Mouse (Mus musculus) hindbrain, embryonic 14.5 days (tissue): ENCODE measurements at regions not wholly inside any gene's neighbourhood (a gene's known extent, or its start where the extent isn't known, plus 50 kb on each side); places are given as distances from the start of the nearest gene placed in this dataset.

Source experiments
- ATAC-seq: fragments of 200-750 bp; cut with Nextera tagmentation; 2 replicates; pipeline ENCODE4 v1.8.0; 2017; ENCODE audit warnings: moderate number of reproducible peaks, mild to moderate bottlenecking, moderate TSS enrichment, moderate library complexity; ENCODE audit not compliant: low FRiP score
- DNase-seq: peaks from one replicate; pipeline ENCODE4 v3.0.0-alpha.2; 2015; ENCODE audit warnings: low spot score
- H3K27ac ChIP-seq: fragments of 300-500 bp; sonication (generic); 2 replicates; pipeline ENCODE4 v1.5.1; 2014; ENCODE audit warnings: mild to moderate bottlenecking, moderate library complexity
- H3K27me3 ChIP-seq: fragments of 300-500 bp; sonication (generic); 2 replicates; pipeline ENCODE4 v1.6.1; 2014; ENCODE audit warnings: mild to moderate bottlenecking, low read length, mixed read lengths; ENCODE audit not compliant: control insufficient read depth, insufficient read depth
- H3K36me3 ChIP-seq: fragments of 300-500 bp; sonication (generic); replicated peaks from 2 replicates; pipeline ENCODE4 v1.6.1; 2014; ENCODE audit not compliant: control insufficient read depth, insufficient read depth
- H3K4me1 ChIP-seq: fragments of 300-500 bp; sonication (generic); replicated peaks from 2 replicates; pipeline ENCODE4 v1.6.1; 2014; ENCODE audit warnings: antibody characterized with exemption, low read length, mixed read lengths; ENCODE audit not compliant: control insufficient read depth, insufficient read depth
- H3K4me2 ChIP-seq: fragments of 300-500 bp; sonication (generic); replicated peaks from 2 replicates; pipeline ENCODE4 v1.6.1; 2014; ENCODE audit warnings: mild to moderate bottlenecking, moderate library complexity
- H3K4me3 ChIP-seq: fragments of 300-500 bp; sonication (generic); replicated peaks from 2 replicates; pipeline ENCODE4 v1.5.1; 2014; ENCODE audit warnings: mild to moderate bottlenecking, low read length
- H3K9ac ChIP-seq: fragments of 300-500 bp; sonication (generic); 2 replicates; pipeline ENCODE4 v1.6.1; 2014
- H3K9me3 ChIP-seq: fragments of 300-500 bp; sonication (generic); 2 replicates; pipeline ENCODE4 v1.6.1; 2016; ENCODE audit warnings: low read length; ENCODE audit not compliant: control insufficient read depth
- WGBS: fragments of 180-500 bp; shearing (Covaris S2); extraction: QIAGEN DNeasy Blood & Tissue Kit; methylation state at CpG from one replicate; pipeline ENCODE4 v1.1.7; 2014; 5-methylcytosine and 5-hydroxymethylcytosine counted together

- no peaks in the 10 kb centered on the region for H3K36me3 ChIP-seq
- no peaks in the 10 kb centered on the region for H3K9me3 ChIP-seq
- H3K4me1 ChIP-seq, result 0 out of 2 replicates have a peak, but pooled peaks cover 11% of the 10 kb centered on the region
- ATAC-seq (no peak), DNase-seq (no peak)
- WGBS, result 92% methylated on average over 3 of the region's 3 CpGs
- no peaks in the 10 kb centered on the region for H3K27me3 ChIP-seq
- H3K4me3 ChIP-seq, result no peak overlapping the region
- no peak overlapping the region for H3K27ac ChIP-seq
- no peak overlapping the region for H3K4me2 ChIP-seq
- no peak overlapping the region for H3K9ac ChIP-seq
These were observed 289.7 kb downstream of the Hlx start for GRCm38 (mm10) chr1:184442701-184443100.

GRCm38 (mm10) chr1:184441005-184441557 is 291.3 kb downstream of the Hlx start:
- Histone ChIP-seq H3K9ac (peak overlapping the region; percentile 28; the same call in 1 of the 2 replicates), H3K27me3 (no peaks in the 10 kb centered on the region), H3K27ac (peak overlapping the region; percentile 43; the same call in 1 of the 2 replicates), H3K36me3 (no peaks in the 10 kb centered on the region), H3K4me2 (peak overlapping the region; percentile 62), H3K4me1 (0 out of 2 replicates have a peak, but pooled peaks cover 11% of the 10 kb centered on the region), H3K4me3 (peak overlapping the region; percentile 31), H3K9me3 (no peaks in the 10 kb centered on the region)
- peak; percentile 52 for DNase-seq
- WGBS, result 18% methylated on average over 18 of the region's 18 CpGs
- peak; percentile 82; the same call in 1 of the 2 replicates for ATAC-seq

- 74% methylated on average over 3 of the region's 3 CpGs for WGBS
- Histone ChIP-seq H3K27ac (no peak overlapping the region), H3K4me1 (0 out of 2 replicates have a peak, but pooled peaks cover 11% of the 10 kb centered on the region), H3K36me3 (no peaks in the 10 kb centered on the region), H3K27me3 (no peaks in the 10 kb centered on the region), H3K4me2 (no peak overlapping the region), H3K9ac (no peak overlapping the region), H3K9me3 (no peaks in the 10 kb centered on the region), H3K4me3 (no peak overlapping the region)
- ATAC-seq, result no peak
- no peak for DNase-seq
These were observed 292.9 kb downstream of the Hlx start for GRCm38 (mm10) chr1:184439506-184439905.

GRCm38 (mm10) chr1:184436387-184436786 is 296.0 kb downstream of the Hlx start:
- Histone ChIP-seq H3K9me3 (no peaks in the 10 kb centered on the region), H3K27me3 (no peaks in the 10 kb centered on the region), H3K27ac (no peak overlapping the region), H3K4me2 (no peak overlapping the region), H3K4me1 (0 out of 2 replicates have a peak, but pooled peaks cover 5% of the 10 kb centered on the region), H3K4me3 (no peak overlapping the region), H3K36me3 (no peaks in the 10 kb centered on the region), H3K9ac (no peak overlapping the region)
- ATAC-seq (no peak), DNase-seq (no peak)
- 82% methylated on average over 3 of the region's 3 CpGs for WGBS

GRCm38 (mm10) chr1:184428612-184429011 is 303.8 kb downstream of the Hlx start:
- no peaks in the 10 kb centered on the region for H3K9me3 ChIP-seq
- no peaks in the 10 kb centered on the region for H3K4me1 ChIP-seq

GRCm38 (mm10) chr1:184428035-184428434 is 304.4 kb downstream of the Hlx start:
- 82% methylated on average over 3 of the region's 3 CpGs for WGBS
- no peak overlapping the region for H3K4me2 ChIP-seq

More at GRCm38 (mm10) chr1:184428612-184429011, 303.8 kb downstream of the Hlx start:
- no peak for DNase-seq
- H3K9ac ChIP-seq, result no peak overlapping the region
- no peak overlapping the region for H3K27ac ChIP-seq
- no peak overlapping the region for H3K4me2 ChIP-seq
- H3K4me3 ChIP-seq, result no peak overlapping the region
- ATAC-seq, result no peak
- H3K27me3 ChIP-seq, result no peaks in the 10 kb centered on the region
- no peaks in the 10 kb centered on the region for H3K36me3 ChIP-seq
- WGBS, result 36% methylated on average over 8 of the region's 8 CpGs

GRCm38 (mm10) chr1:184425694-184426093 is 306.7 kb downstream of the Hlx start:
- no peak overlapping the region for H3K27ac ChIP-seq
- H3K4me3 ChIP-seq, result no peak overlapping the region
- 96% methylated on average over 1 of the region's 1 CpGs for WGBS
- H3K4me1 ChIP-seq, result no peaks in the 10 kb centered on the region
- no peaks in the 10 kb centered on the region for H3K27me3 ChIP-seq
- no peak overlapping the region for H3K9ac ChIP-seq
- H3K36me3 ChIP-seq, result no peaks in the 10 kb centered on the region
- H3K4me2 ChIP-seq, result no peak overlapping the region
- ATAC-seq (no peak), DNase-seq (no peak)
- no peaks in the 10 kb centered on the region for H3K9me3 ChIP-seq

More at GRCm38 (mm10) chr1:184428035-184428434, 304.4 kb downstream of the Hlx start:
- Histone ChIP-seq H3K36me3 (no peaks in the 10 kb centered on the region), H3K4me1 (no peaks in the 10 kb centered on the region), H3K27me3 (no peaks in the 10 kb centered on the region), H3K4me3 (no peak overlapping the region), H3K9me3 (no peaks in the 10 kb centered on the region), H3K27ac (no peak overlapping the region), H3K9ac (no peak overlapping the region)
- ATAC-seq (no peak), DNase-seq (no peak)

- ATAC-seq, result no peak
- Histone ChIP-seq H3K4me2 (no peak overlapping the region), H3K4me3 (no peak overlapping the region), H3K27ac (no peak overlapping the region), H3K4me1 (no peaks in the 10 kb centered on the region), H3K9me3 (no peaks in the 10 kb centered on the region), H3K27me3 (no peaks in the 10 kb centered on the region), H3K36me3 (no peaks in the 10 kb centered on the region), H3K9ac (no peak overlapping the region)
- DNase-seq, result no peak
- WGBS, result 81% methylated on average over 2 of the region's 2 CpGs
These were observed 308.4 kb downstream of the Hlx start for GRCm38 (mm10) chr1:184424035-184424434.

GRCm38 (mm10) chr1:184412596-184412995 is 319.8 kb downstream of the Hlx start:
- Histone ChIP-seq H3K9ac (no peak overlapping the region), H3K36me3 (no peaks in the 10 kb centered on the region), H3K4me2 (no peak overlapping the region), H3K9me3 (no peaks in the 10 kb centered on the region), H3K27ac (no peak overlapping the region), H3K27me3 (no peaks in the 10 kb centered on the region), H3K4me1 (no peaks in the 10 kb centered on the region), H3K4me3 (no peak overlapping the region)
- DNase-seq, result no peak
- ATAC-seq, result no peak
- WGBS, result 90% methylated on average over 12 of the region's 12 CpGs

- no peak for ATAC-seq
- DNase-seq, result no peak
- Histone ChIP-seq H3K36me3 (no peaks in the 10 kb centered on the region), H3K9me3 (no peaks in the 10 kb centered on the region), H3K4me1 (no peaks in the 10 kb centered on the region), H3K27me3 (no peaks in the 10 kb centered on the region), H3K4me2 (no peak overlapping the region), H3K9ac (no peak overlapping the region), H3K4me3 (no peak overlapping the region), H3K27ac (no peak overlapping the region)
- 65% methylated on average over 3 of the region's 3 CpGs for WGBS
These were observed 321.4 kb downstream of the Hlx start for GRCm38 (mm10) chr1:184411066-184411465.
